Mouse (Mus musculus) bone marrow, adult 2 months (tissue): ENCODE measurements around the gene Efna1.

Source experiments
- CTCF ChIP-seq: fragments of 200-500 bp; IDR thresholded peaks from 2 replicates; pipeline ENCODE4 v1.5.1; 2011; ENCODE audit warnings: low read length, control low read depth; ENCODE audit not compliant: control insufficient read depth, insufficient read depth
- POLR2A ChIP-seq: fragments of 200-500 bp; IDR thresholded peaks from 2 replicates; pipeline ENCODE4 v1.6.1; 2011; ENCODE audit warnings: low read depth, mild to moderate bottlenecking, control low read depth, low read length, borderline replicate concordance; ENCODE audit not compliant: control insufficient read depth

GRCm38 (mm10) chr3:89247466-89247865, 33.5 kb downstream of the Efna1 start:
- TF ChIP-seq CTCF = no peak
- TF ChIP-seq POLR2A = no peak
